Mouse (Mus musculus): ENCODE data around the gene Chchd3.

- no peak for TF ChIP-seq CTCF (IDR thresholded peaks at IDR 0.05)
- TF ChIP-seq EP300 (IDR thresholded peaks at IDR 0.05): no peak
Observed at GRCm38 (mm10) chr6:32748777-32749176, 311.3 kb downstream of the Chchd3 start.
